Mouse (Mus musculus) 3T3-L1 (cell line): ENCODE measurements around the gene Gsx2.

Source experiments
- DNase-seq: peaks from one replicate; pipeline ENCODE4 v3.0.0-alpha.2; 2015; ENCODE audit warnings: low read depth, low spot score

The Gsx2 gene

GRCm38 (mm10) chr5:75076326-75077050 is 1.1 kb downstream of the Gsx2 start:
- no peak for DNase-seq

- no peak for DNase-seq
Measured at GRCm38 (mm10) chr5:75077051-75077380, 1.6 kb downstream of the Gsx2 start.

GRCm38 (mm10) chr5:75079564-75079963 is 4.2 kb downstream of the Gsx2 start:
- DNase-seq = peak; percentile 82

- no peak for DNase-seq
Measured at GRCm38 (mm10) chr5:75082439-75082838, 7.0 kb downstream of the Gsx2 start.

DNA sequence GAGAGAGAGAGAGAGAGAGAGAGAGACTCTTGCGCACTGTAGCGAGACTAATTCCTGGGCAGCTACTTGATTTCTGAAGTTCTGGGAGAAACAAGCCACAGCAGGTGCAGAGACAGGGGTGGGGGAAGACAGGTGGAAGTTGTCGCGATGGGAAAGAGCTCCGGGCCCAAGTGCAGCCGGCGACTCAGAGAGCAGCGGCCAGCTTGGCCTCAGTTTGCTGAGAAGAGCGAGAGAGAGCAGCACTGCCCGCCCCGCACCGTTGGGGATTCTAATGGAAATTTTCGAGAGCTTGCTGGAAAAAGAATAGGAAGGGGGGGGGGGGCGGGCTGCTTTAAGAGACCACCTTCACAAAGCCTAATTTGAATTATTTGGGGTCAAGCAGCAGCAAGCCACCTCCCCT is 7.7 kb downstream of the Gsx2 start:
- no peak for DNase-seq

DNA sequence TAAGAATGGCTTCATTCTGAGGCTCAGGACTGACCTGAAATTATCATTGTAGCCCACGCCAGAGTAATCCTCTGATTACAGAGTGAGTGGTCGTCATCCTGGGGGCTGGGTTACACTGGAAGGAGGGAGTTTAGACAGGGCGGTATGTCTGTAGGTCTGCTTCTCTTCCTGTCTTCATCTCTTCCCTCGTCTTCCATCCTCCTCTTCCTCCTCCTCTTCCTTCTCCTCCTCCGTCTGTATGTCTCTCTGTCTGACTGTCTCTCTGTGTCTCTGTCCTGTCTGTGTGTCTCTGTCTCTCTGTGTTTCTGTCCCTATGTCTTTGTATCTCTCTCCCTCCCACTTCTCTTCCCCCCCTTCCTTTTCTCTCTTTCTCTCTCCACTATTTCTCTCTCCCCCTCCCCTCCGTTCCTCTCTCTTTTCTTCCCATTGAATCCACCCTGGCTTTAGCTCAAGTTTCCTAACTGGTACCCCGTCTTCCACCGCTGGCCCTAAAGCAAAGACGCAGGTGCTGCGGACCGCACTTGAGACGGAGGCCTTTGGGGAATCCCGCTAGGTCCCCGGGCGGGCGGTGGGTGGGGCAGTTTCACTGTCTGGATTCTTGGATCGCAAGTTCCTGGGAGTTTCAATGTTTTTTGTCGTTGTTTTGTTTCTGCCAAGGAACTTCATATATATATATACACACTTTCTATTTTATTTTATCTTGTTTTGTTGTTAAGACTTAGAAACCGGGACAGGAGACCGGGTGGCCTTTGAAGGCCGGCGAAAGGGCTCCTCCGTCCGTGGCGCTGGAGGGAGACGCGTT is 8.4 kb downstream of the Gsx2 start:
- no peak for DNase-seq

GRCm38 (mm10) chr5:75084393-75084870 is 9.0 kb downstream of the Gsx2 start:
- no peak for DNase-seq

GRCm38 (mm10) chr5:75084871-75085520 is 9.6 kb downstream of the Gsx2 start:
- no peak for DNase-seq

GRCm38 (mm10) chr5:75085521-75085875 is 10.1 kb downstream of the Gsx2 start:
- DNase-seq = no peak

DNA sequence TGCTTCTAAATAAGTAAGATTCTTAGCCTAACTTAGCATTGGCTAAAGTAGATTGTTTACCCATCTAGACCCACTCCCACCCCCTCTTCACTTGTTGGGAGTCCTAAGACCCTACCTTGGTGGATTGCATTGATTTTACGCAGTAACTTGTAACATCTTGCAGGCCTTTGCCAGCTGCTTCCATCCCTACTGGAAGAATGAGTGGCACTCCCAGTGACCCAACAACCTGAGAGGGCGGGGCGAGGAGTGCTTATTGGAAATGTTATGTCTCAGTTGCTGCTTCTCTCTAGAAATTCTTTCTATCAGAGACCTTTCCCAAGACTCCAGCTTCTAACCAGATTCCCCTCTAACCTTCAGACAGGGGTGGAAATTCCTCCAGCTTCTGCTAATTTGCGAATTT is 10.5 kb downstream of the Gsx2 start:
- DNase-seq = no peak

DNA sequence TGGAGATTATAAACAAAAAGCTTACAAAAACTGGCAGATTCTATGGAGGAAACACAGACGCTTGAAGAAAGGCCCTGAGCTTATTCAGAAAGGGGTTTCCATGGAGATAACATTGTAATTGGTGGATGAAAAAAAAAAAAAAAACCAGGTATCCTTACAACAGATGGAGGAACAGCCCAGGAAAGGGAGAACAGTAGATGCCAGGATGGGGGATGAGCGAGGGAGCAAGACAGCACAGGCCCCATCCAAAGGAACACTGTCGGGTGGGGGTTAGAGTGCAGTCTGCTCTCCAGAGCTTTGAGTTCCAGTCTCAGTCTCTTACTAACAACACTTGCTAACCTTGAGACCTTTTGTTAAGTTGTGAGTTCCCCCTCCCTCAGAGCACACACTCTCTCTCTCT is 31.1 kb downstream of the Gsx2 start:
- DNase-seq = no peak

GRCm38 (mm10) chr5:75109368-75109767 is 34.0 kb downstream of the Gsx2 start:
- peak; percentile 18 for DNase-seq

GRCm38 (mm10) chr5:75111781-75112180 is 36.4 kb downstream of the Gsx2 start:
- no peak for DNase-seq

DNA sequence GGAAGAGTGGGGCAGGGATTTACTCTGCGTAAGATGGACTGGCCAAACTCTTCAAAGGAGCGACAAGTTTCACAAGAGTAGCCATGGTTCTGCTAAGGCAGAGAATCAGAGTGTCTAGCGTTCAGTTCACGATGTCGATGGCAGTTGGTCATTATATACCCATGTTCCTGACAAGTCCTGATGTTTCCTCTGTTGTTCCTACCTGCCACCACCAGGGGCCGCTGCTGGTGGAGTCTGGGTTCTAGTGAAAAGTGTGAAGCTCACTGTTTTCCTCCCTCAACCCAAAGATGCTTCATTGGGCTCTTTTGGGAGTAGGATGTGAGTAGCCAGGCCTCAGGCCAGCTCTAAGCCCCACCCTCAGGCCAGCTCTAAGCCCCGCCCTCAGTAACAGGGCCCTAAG is 43.4 kb downstream of the Gsx2 start:
- peak; percentile 47 for DNase-seq

DNA sequence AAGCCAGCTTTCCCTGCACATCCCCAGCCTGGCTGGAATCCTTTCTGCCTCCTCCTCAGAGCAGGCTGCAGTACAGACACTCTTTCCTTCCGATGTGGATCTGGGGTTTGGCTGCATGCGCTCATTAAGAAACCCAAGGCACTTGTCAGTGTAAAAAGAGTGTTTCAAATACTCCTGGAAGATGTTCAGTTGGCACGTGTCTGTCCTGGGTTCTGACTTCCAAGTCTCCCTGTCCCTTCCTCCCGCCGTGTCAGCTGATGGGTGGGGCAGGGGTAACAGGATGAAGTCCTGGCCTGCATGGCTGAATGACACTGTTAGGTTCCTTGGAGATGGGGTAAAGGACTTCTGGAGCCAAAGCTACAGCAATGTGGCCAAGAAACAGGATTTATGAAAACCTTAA is 46.2 kb downstream of the Gsx2 start:
- no peak for DNase-seq
